8 mouse cellular contexts compared by ENCODE assay signal in genomic region chr5:66069470-66070144, GRCm38 (mm10).
A peak's percentile ranks its signal among the peaks of the same experiment; 100 is the strongest.
DNase-seq lines count a peak whose midpoint lies in the region; ATAC-seq and TF ChIP-seq lines count a peak whose summit lies in the region.

No protein-coding gene starts in this region.

- TF ChIP-seq CTCF in liver, embryonic 14.5 days (IDR thresholded peaks at IDR 0.05; ENCODE audit: low read depth) = no peak

- H3K9ac ChIP-seq in forebrain, embryonic 15.5 days (replicated peaks) = no peak overlapping the region
- no peak overlapping the region; the same call in 1 of the 2 replicates for H3K9ac ChIP-seq in liver, embryonic 14.5 days (replicated peaks)

- H3K27ac ChIP-seq in forebrain, embryonic 15.5 days (replicated peaks) = no peak overlapping the region
- no peak overlapping the region for H3K27ac ChIP-seq in liver, embryonic 14.5 days

- TF ChIP-seq EP300 in liver, embryonic 14.5 days (IDR thresholded peaks at IDR 0.05; ENCODE audit: low read depth) = no peak

- peak; percentile 89 for ATAC-seq in CD4-positive, CD25-positive, alpha-beta regulatory T cell, adult 4 months
- ATAC-seq in forebrain, embryonic 15.5 days (replicated peaks) = peak; percentile 46; the same call in 1 of the 2 replicates
- no peak for ATAC-seq in liver, embryonic 14.5 days (ENCODE audit: insufficient read depth)

- H3K27me3 ChIP-seq in forebrain, embryonic 15.5 days = no peaks in the 10 kb centered on the region
- no peaks in the 10 kb centered on the region for H3K27me3 ChIP-seq in liver, embryonic 14.5 days (ENCODE audit: control insufficient read depth, insufficient read depth, low read length)

- peak; percentile 44 for DNase-seq in adipocyte (ENCODE audit: low spot score)
- peak; percentile 92 for DNase-seq in induced T-regulatory cell, adult 2 months (ENCODE audit: low read depth)
- DNase-seq in liver, embryonic 14.5 days (ENCODE audit: low read depth in 3 of 3, low spot score in 3 of 3) = no peak
- DNase-seq in naive thymus-derived CD4-positive, alpha-beta T cell, adult 2 months (ENCODE audit: low read depth) = peak; percentile 82
- DNase-seq in thymus, postnatal 14 days = peak; percentile 70
- no peak for DNase-seq in cerebellum, adult 9-11 months

- H3K4me3 ChIP-seq in forebrain, embryonic 15.5 days = peak overlapping the region; percentile 31
- peak overlapping the region; percentile 14 to 74 for H3K4me3 ChIP-seq in liver, embryonic 14.5 days (ENCODE audit: insufficient read depth in 1 of 2, low read depth in 2 of 2, low read length in 2 of 2)

- H3K4me2 ChIP-seq in forebrain, embryonic 15.5 days (replicated peaks) = peak overlapping the region; percentile 54
- H3K4me2 ChIP-seq in liver, embryonic 14.5 days (ENCODE audit: low read depth) = peak overlapping the region; percentile 59

- H3K36me3 ChIP-seq in forebrain, embryonic 15.5 days = no peaks in the 10 kb centered on the region
- H3K36me3 ChIP-seq in liver, embryonic 14.5 days (replicated peaks; ENCODE audit: control insufficient read depth, insufficient read depth, low read depth) = no peaks in the 10 kb centered on the region

- H3K9me3 ChIP-seq in forebrain, embryonic 15.5 days = no peaks in the 10 kb centered on the region
- H3K9me3 ChIP-seq in liver, embryonic 14.5 days (ENCODE audit: control insufficient read depth, low read length) = no peaks in the 10 kb centered on the region

- WGBS in forebrain, embryonic 15.5 days = 3% methylated on average over 27 of the region's 27 CpGs
- 5% methylated on average over 27 of the region's 27 CpGs for WGBS in liver, embryonic 14.5 days (ENCODE audit: insufficient replicate concordance)

- H3K4me1 ChIP-seq in forebrain, embryonic 15.5 days = peaks cover 7% of the 10 kb centered on the region
- peaks cover 0 to 23% of the 10 kb centered on the region in 2 experiments; a peak in 2 of 4 replicates for H3K4me1 ChIP-seq in liver, embryonic 14.5 days (replicated peaks; ENCODE audit: control insufficient read depth in 2 of 2, insufficient read depth in 2 of 2, low read length in 1 of 2)

Comparison
In these comparisons a context has a peak if more than half of its experiments do, and no peak if none do; other contexts are left out.
1. DNase-seq: peak in adipocyte (single experiment), induced T-regulatory cell, adult 2 months (single experiment), naive thymus-derived CD4-positive, alpha-beta T cell, adult 2 months (single experiment) and thymus, postnatal 14 days (single experiment); none in liver, embryonic 14.5 days (0 of 3) and cerebellum, adult 9-11 months (single experiment).